Mouse (Mus musculus) cerebellum, postnatal 14 days (tissue): ENCODE measurements at regions not wholly inside any gene's neighbourhood (a gene's known extent, or its start where the extent isn't known, plus 50 kb on each side); places are given as distances from the start of the nearest gene placed in this dataset.
"Not testable (repeated sequence)": the region's sequence is repeated elsewhere in the genome, so short reads cannot be mapped to it uniquely, and the experiment has no call there.

Experiments
- DNase-seq, 2 experiments: peaks; one replicate each; pipeline ENCODE4 v3.0.0; 2021; ENCODE audit warnings: mixed read lengths in 2 of 2

GRCm38 (mm10) chrX:105655591-105655990, 108.5 kb upstream of the Fgf16 start:
- DNase-seq: not testable (repeated sequence)

DNA sequence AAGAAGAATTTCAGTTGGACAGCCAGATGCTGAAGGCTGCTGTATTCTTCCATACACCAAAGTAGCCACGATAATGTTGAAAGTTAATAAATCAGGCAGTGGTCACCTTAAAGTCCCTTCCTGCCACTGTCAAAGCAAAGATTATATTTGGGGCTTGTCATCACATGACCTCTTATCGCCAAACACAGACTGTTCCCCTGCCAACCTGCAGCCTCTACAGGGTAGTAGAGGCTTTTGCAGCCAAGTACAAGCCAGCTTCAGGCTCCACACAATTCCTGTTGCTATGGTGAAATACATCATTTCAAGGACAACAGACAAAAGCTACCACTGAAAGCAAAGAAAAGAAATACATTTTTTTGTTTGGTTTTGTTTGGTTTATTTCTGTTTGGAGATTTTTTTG, 93.5 kb upstream of the Fgf16 start:
- DNase-seq: no peak

DNA sequence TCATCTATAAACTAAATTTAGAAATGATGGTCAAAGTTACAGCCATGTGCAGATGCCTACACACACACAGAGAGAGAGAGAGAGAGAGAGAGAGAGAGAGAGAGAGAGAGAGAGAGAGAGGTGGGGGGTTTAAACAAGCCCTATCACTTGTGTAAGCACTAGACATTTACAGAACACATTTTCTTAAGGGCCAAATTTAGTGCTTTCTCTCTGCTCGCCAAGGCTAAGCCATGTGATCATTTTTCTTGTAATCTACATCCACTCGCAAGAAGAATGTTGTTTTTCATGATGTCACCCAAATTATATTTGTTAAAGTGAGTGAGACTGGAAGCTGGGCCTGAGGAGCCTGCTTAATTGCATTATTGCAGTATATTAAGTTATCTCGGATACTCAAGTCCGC, 92.8 kb upstream of the Fgf16 start:
- no peak for DNase-seq

DNA sequence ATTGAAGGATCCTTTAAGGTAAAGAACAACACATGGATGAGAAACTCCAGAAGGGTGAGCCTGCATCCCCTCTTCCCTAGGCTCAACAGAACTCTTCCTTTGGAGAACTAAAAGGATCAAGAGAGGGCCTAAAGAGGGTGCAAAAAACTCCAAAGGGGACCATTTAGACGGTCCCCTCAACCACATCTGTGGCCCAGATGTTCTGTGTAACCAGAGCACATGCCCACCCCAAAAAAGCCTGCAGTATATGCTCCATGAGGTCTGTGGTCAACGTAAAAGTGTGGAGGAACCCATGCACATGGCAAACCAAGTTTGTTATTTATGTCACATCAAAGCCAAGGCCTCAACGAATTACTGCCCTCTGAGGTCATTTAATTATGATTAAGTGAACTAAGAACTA, 89.2 kb upstream of the Fgf16 start:
- DNase-seq: no peak

DNA sequence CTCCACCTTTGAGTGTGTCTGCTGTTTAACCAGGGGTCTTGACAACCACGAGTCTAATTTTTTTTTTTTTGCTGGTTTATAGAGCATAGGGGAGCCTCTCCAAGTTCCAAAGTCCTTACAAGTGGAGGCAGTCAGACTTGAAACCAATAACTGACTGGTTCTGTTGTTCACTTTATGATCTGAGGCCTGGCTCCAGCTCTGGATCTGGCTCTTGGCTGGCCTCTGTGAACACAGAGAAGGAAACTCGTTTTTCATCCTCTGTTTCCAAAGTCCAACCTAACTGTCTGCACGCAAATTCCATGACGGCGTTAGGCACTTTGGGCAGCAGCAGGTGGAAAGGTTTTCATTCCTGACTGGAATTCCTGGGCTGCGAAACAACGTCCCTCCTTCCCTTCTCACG, 80.4 kb upstream of the Fgf16 start:
- DNase-seq: peak in 1 of 2 experiments; percentile 0

- peak; percentile 9 to 15 for DNase-seq
Measured at GRCm38 (mm10) chrX:105684433-105684832, 79.6 kb upstream of the Fgf16 start.

GRCm38 (mm10) chrX:105710676-105711241, 53.3 kb upstream of the Fgf16 start:
- DNase-seq: no peak
